Mouse (Mus musculus) layer of hippocampus, postnatal 14 days (tissue): Measurements from ENCODE around the gene Kctd17. TPM values are rescaled to one million over a fixed set of nuclear protein-coding genes. Genes with fewer than 3 reads are reported as not detected.

ENCODE experiments used
- DNase-seq, 2 experiments: peaks; one replicate each; pipeline ENCODE4 v3.0.0; 2021 to 2022; ENCODE audit warnings: low spot score in 2 of 2, mixed read lengths in 1 of 2
- total RNA-seq, 2 experiments: library from RNA; stranded (reverse); gene quantifications; 2 replicates each; pipeline ENCODE4 v1.2.3; 2021

The Kctd17 gene
- total RNA-seq, 2 experiments from 2014 or later = 254 to 262 TPM

DNA sequence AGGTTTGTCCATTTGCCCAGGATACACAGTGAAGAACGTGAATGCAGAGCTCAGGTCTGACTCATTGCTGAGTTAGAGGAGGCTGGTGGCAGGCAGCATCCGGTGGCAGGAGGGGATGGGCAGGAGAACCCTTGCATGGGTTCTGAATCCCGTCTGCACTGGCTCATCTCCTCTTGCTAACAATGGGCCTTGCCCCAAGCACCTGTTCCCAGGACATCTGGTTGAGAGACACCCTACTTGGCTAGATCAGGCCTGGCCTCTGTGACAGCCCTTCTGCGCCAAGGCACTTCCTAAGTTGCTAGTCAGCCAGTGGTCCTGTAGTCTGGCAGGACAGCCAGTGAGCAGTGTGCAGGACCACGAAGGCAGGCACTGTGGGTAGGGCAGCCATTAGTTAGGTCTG lies 51.1 kb downstream of the Kctd17 start:
- DNase-seq = no peak

DNA sequence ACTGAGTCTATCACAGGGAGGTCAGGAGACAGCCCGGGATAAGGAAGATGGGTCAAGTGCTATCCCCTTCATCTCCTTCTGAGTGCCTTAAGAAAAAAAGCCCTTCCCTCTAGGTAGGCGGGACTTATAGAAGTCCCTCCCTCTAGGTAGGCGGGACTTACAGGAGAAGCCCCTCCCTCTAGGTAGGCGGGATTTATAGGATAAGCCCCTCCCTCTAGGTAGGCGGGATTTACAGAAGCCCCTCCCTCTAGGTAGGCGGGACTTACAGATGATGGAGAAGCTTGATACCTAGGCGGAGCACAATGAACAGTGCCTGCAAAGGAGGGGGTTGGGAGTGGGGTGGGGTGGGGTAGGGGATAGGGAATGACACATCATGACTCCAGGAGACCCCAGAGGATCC lies 51.7 kb downstream of the Kctd17 start:
- DNase-seq = no peak

DNA sequence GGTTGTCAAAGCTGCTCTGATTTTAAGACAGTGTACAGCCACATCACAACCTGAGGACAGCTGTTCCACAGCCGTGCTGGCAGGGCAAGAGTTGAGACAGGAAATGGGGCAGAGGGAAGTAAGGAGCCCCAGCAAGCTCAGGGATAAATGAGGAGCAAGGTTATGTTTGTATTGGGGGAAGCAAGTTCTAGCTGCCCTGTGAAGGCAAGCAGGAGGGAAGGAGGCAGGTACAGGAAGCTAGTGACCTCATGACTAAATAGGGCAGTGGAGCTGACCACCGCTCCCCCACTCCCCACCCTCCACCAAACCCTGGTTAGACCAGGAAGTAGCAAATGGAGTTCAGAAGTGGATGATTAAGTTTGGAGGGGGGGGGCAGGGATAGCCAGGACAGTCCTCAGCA lies 52.6 kb downstream of the Kctd17 start:
- no peak for DNase-seq

DNA sequence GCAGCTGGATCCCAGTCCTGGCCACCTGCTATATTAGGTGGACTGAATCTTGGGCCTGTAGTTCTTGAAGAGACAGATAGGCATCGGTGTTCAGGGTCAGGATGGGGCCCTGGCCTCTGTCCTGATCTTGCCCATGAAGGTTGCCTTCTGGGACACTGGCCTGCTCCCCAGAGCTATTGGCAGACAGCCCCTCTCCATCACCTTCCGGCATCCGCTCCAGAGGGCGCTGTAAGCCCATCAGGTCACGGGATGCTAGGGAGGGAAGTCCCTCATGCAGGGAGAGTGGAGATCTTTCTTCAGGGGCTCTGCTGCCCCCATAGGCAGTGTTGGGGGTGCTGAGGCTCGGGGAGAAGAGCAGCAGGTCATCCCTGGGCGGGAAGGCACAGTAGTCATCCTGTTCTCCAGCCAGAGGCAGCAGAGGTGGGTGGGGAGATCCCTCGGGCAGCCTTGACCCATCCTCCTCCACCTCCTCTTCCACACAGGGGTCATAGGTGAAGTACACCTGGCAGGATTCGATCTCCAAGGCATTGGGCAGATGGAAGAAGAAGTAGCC lies 53.2 kb downstream of the Kctd17 start:
- DNase-seq = no peak

DNA sequence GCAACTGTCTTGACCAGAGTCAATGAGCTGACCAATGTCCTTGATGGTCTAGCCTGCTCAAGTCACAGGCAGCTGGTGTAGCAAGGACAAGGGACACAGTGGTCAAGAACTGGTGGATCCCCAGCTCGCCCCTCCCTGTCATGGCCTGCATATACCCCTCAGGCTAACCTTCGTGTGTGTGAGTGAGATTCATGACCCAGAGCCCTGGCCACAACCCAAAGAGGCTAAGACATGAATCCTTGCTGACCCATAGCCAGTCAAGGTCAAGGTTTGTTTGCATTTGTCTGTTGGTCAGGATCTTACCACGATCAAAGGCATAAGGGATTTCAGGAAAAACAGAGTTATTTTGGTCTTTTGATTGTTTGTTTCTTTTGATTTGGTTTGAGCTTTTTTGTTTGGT lies 54.2 kb downstream of the Kctd17 start:
- DNase-seq = no peak

DNA sequence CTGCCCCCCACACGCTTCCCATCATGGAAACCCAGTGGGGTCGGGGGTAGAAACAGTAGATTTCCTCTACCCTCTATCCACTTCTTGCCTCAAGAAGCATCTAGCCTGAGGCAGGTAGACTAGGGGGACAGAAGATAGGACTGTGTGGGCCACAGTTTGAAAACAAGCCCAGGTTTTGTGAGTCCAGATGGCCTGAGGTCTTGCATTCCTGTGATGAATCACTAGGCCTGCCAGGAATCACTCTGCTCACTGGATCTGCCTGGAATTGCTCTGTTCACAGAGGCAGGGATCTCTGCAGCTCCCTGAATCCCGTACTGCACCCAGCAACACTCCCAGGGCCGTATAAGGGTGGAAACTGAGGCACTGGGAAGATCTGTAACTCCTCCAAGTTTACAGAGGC lies 54.9 kb downstream of the Kctd17 start:
- DNase-seq = no peak

DNA sequence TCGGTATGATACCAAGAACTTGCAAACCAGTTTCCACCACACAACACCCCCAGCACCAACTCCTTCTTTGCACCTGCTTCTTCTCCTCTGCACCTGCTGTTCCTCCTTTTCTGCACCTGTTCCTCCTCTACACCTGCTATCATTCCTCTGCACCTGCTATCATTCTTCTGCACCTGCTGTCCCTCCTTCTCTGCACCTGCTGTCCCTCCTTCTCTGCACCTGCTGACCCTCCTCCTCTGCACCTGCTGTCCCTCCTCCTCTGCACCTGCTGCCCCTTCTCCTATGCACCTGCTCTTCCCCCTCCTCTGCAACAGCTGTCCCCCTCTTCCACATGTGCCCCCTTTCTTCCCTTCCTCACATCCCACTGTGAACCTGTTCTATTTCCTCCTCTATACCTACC lies 58.2 kb downstream of the Kctd17 start:
- DNase-seq = no peak

DNA sequence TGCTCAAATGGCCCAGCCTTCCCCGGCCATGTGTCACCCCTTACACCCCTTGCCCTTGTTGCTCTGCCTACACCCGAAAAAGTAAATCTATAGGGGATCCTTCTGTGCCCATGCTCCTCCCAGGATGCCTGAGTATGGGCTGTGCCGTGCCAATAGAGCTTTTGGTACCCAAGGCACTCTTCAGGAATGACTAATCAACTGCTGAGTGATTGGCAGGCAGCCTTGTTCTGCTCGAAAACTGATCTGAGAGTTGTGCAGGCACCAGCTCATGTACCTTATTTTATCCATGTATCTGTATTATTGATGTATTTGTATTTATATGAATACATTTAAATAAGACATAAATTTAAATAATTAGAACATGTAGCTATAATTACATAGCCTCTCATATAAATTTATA lies 58.7 kb downstream of the Kctd17 start:
- no peak for DNase-seq

Other genes with a start within 250 kb of the Kctd17 start
- 10 to 100 TPM; 34.6 to 34.9 TPM for gene Pvalb, start 222.2 kb upstream of the Kctd17 start, total RNA-seq
- gene Ncf4, start 183.8 kb upstream of the Kctd17 start, total RNA-seq = 1 to 10 TPM in 1 of 2 experiments, not detected in 1; 1.7 TPM
- 1 to 10 TPM; 2.3 to 2.7 TPM for gene Csf2rb2, start 122.8 kb upstream of the Kctd17 start, total RNA-seq
- 1 to 10 TPM; 3.3 to 3.8 TPM for gene Csf2rb, start 102.8 kb upstream of the Kctd17 start, total RNA-seq
- gene Tex33, start 32.7 kb upstream of the Kctd17 start, total RNA-seq = under 1 TPM in 1 of 2 experiments, not detected in 1; 0.43 TPM
- gene Tst, start 22.7 kb upstream of the Kctd17 start, total RNA-seq = 10 to 100 TPM; 35.4 to 45.6 TPM
- gene Mpst, start 22.1 kb upstream of the Kctd17 start, total RNA-seq = 10 to 100 TPM; 39.5 to 41.9 TPM
- not detected for gene Tmprss6, start 40.1 kb downstream of the Kctd17 start, total RNA-seq
- gene Il2rb, start 66.7 kb downstream of the Kctd17 start, total RNA-seq = under 1 TPM; 0.07 to 0.12 TPM
- 10 to 100 TPM; 10.8 to 12.0 TPM for gene C1qtnf6, start 102.9 kb downstream of the Kctd17 start, total RNA-seq
- gene Sstr3, start 116.1 kb downstream of the Kctd17 start, total RNA-seq = 10 to 100 TPM; 22.9 to 23.9 TPM
- 1 to 10 TPM; 2.5 to 3.5 TPM for gene Rac2, start 144.2 kb downstream of the Kctd17 start, total RNA-seq
- gene Cyth4, start 168.5 kb downstream of the Kctd17 start, total RNA-seq = 10 to 100 TPM; 16.9 to 18.0 TPM